Mouse (Mus musculus): ENCODE data around the gene Gm4846. TPM values are rescaled to one million over a fixed set of nuclear protein-coding genes. Genes with fewer than 3 reads are reported as not detected.
"Not testable (repeated sequence)": the region's sequence is repeated elsewhere in the genome, so short reads cannot be mapped to it uniquely, and the experiment has no call there.

Gm4846 gene
- not detected in 2 replicates for polyA plus RNA-seq (2012; rRNA removed)

DNA sequence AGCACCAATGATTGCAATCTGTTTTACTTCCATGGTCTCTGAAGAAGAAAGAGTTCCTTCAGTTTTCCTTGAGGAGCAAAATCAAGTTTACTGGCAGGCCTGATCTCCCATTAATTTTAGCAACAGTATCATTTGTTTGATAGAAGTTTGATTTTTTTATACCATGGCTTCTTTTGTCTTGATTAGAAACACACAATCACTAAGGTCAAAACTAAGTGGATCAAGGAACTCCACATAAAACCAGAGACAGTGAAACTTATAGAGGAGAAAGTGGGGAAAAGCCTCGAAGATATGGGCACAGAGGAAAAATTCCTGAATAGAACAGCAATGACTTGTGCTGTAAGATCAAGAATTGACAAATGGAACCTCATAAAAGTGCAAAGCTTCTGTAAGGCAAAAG, at the start of gene Gm4846:
Gene Gm4846 (minus strand): TSS at position 101 of the 400 bp plus-strand sequence.
- not testable (repeated sequence) for DNase-seq (ENCODE audit: extremely low spot score in 1 of 2, low spot score in 1 of 2)

DNA sequence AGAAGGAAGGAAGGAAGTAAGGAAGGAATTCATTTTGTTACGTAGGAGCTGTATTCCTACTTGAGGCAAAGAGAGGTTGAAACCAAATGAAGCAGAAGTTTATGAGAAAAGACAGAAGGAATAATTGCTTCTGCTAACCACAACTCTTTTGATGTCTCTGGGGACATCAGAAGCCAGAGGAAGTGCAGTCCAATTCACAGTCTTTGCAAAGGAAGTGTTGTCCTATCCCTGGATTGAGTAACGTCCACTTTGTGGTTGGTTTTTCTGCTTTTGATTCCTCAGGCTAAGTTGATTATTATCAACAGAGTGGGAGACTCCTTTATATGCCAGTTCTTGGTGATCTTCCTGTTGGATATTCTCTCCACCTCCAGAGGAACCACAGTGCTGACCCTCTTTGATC, 34.1 kb upstream of the Gm4846 start:
- not testable (repeated sequence) for DNase-seq (ENCODE audit: extremely low spot score in 1 of 2, low spot score in 1 of 2)

DNA sequence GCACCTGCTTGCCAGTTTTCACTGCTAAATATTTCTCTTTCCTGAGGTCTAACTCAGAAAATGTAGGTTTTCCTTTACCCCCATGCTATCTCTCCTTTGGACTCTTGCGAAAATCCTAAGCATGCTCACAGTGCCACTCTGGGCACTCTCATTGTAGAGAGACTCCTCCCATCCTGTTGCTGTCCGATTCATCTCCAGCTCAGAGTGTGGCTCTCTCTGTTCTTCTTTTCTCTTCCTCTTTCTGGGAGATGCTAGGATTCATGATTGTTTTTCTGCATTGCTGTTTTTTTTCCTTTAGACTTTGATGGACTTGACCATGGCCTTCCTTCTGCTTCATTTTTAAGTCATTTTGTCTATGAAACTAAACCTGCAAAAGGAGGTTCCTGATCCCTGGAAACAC, 27.3 kb upstream of the Gm4846 start:
- DNase-seq (ENCODE audit: extremely low spot score in 1 of 2, low spot score in 1 of 2), result not testable (repeated sequence)

DNA sequence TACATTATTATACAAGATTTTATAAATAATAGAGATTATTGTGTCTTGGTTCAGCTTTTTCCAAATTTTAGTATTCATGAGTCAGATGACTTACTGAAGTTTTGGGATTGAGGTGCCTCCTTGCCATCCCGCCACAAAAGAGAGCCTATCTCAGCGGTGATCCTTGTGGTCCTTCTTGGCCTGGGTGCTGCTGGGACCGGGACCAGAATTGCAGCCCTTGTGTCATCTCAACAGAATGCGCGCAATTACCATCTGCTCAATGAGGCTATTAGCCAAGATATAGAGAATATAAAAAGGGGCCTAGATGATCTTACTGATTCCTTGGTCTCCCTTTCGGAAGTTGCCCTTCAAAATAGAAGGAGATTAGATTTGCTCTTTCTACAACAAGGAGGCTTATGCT, 22.2 kb upstream of the Gm4846 start:
- not testable (repeated sequence) for DNase-seq (ENCODE audit: extremely low spot score in 1 of 2, low spot score in 1 of 2)

DNA sequence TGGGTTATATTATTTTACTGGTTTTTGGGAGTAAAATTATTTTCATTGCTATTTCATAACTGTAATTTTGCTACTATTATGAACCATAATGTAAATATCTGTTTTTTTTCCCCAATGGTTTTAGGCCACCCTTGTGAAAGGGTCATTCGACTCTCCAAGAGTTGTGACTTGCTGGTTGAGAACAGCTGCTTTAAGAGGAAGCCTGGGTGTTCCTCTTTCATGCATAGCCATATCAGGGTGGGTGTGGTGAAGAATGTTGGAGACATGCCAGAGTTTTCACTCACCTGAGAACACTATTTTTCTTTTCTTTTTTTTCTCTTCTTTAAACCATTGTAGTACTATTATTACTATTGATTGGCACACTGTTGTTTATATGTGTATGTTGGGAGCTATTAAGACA, 19.2 kb upstream of the Gm4846 start:
- no peak for DNase-seq (ENCODE audit: extremely low spot score in 1 of 2, low spot score in 1 of 2)

DNA sequence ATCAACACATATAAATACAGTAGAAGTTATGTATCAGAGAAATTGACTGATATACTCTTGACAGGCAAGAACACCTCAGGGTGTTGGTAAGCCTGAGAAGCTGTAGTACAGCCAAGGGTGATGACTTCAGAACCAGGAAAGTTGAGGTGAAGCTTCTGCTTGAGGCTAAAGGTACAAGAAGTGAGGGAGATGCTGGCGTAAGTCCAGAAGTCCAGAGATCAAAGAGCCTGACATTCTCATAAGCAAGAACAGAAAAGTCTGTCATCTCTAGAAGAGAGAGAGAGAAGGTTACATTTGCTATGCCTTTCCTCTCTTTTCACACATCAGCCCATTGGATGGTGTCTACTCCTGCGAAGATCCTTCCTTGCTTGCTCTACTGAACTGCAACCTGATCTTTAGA, 6.8 kb upstream of the Gm4846 start:
- not testable (repeated sequence) for DNase-seq (ENCODE audit: extremely low spot score in 1 of 2, low spot score in 1 of 2)

DNA sequence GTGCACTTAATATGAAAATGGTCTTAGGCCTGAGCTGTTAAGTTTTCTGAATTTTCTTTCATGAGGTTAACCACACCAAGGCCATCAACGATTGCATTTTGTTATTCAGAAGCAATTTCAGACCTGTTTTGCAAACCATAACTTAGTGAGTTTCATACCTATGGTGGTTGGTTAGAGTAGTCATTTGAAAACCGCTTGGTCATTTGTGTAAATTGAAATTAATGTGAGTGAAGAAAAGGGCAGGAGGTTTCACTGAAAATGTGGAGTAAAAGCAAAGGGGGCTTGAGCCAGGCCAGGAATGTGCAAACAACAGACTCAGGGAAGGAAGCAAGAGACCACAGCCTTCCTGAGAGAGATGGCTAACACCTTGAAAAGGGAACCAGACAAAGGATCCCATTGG, 17.9 kb downstream of the Gm4846 start:
- no peak for DNase-seq (ENCODE audit: extremely low spot score in 1 of 2, low spot score in 1 of 2)

DNA sequence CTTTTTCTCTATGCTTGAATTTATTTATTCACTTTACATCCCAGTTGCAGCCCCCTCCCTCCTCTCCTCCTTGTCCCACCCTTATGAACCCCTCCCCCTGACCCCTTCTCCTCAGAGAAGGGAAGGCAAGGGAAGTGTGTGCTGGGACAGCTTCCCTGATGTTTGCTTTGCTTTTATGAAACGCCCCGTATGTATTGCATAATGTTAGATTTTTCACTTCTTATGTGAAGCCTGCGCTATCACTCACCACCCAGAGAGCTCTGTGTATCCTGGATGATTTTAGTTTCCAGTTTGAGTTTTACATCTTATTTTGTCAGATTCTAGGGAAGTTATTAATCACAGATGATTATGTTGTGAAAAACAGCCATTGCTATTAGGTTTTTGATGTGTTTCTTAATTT, 30.2 kb downstream of the Gm4846 start:
- no peak for DNase-seq (ENCODE audit: extremely low spot score in 1 of 2, low spot score in 1 of 2)

DNA sequence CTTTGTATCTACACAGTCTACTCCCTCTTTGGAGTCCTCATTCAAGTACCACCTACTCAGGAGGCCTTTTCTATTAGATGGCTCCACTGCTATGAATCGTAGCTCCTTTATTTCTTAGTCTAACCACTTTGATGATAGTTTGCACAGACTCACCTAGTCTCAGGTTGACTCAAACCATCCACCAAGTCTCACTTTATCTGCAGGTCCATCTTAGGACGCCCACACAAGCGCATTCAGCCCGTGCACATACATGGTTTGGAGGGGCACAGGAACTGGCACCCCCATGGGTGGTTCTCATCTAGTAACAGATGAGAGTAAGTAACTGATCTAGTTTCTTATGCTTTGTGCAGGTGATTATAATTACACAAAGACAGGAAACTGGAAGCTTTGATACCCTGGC, 34.8 kb downstream of the Gm4846 start:
- DNase-seq (ENCODE audit: extremely low spot score in 1 of 2, low spot score in 1 of 2), result no peak

DNA sequence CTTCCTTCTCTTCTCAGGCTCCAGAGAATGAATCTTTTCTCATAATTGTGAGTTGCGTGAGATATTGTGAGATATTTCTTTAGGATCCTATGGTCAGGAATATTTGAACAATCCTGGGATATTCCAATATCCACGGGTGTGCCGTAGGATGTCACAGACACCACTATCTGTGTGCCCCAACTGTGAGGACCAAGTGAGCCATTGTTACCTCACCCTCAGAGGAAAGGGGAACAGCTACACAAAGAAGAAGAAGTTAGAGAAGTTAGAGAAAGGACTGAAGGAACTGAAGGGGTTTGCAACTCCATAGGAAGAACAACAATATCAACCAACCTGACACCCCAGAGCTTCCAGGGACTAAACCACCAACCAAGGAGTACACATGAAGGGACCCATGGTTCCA, 55.4 kb downstream of the Gm4846 start:
- DNase-seq (ENCODE audit: extremely low spot score in 1 of 2, low spot score in 1 of 2), result no peak

DNA sequence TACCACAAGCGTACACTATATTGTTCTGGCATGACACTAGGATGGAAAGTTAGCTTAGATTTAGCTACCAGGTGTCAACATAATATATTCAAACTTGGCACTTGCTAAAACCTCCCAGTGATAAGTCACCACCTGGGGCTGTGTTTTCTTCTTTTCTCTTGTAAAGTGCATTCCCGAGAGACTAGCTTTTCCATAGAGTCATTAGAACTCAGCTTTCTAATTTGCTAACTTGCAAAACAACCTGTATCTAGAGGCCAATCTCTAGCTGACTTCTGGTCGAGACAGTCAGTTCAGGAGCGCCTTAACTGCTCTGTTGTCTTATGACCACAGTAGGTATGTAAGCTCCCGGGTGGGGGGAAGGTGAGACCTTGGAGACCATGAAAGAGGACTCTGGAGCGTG, 58.0 kb downstream of the Gm4846 start:
- DNase-seq (ENCODE audit: extremely low spot score in 1 of 2, low spot score in 1 of 2), result no peak

Other genes with a start within 250 kb of the Gm4846 start
- gene Ildr2, start 243.4 kb downstream of the Gm4846 start, polyA plus RNA-seq (2012; rRNA removed), result 35.0 and 37.6 TPM in 2 replicates
- gene Tada1, start 118.5 kb downstream of the Gm4846 start, polyA plus RNA-seq (2012; rRNA removed), result 49.8 and 54.5 TPM in 2 replicates
- 26.4 TPM in 2 replicates for gene Pogk, start 87.7 kb downstream of the Gm4846 start, polyA plus RNA-seq (2012; rRNA removed)
- 0.06 TPM in 1 of 2 replicates, not detected in the other for gene Gm4847, start 150.1 kb upstream of the Gm4846 start, polyA plus RNA-seq (2012; rRNA removed)
- not detected in 2 replicates for gene Fmo9, start 184.3 kb upstream of the Gm4846 start, polyA plus RNA-seq (2012; rRNA removed)

All from frontal cortex, adult 2 months (tissue).